Mouse (Mus musculus): ENCODE results near the gene Swap70. TPM values are rescaled to one million over a fixed set of nuclear protein-coding genes. Genes with fewer than 3 reads are reported as not detected.

Swap70 gene
- polyA plus RNA-seq, 1 experiment from 2014 or later: 22.7 TPM

GRCm38 (mm10) chr7:110257059-110257458 lies 35.5 kb downstream of the Swap70 start:
- ATAC-seq (replicated peaks; ENCODE audit: insufficient number of reproducible peaks, low FRiP score, low TSS enrichment, low read depth): no peak
- Histone ChIP-seq H3K4me2 (ENCODE audit: low read depth, low read length) (no peak overlapping the region), H3K9ac (replicated peaks; ENCODE audit: low read length) (no peak overlapping the region), H3K9me3 (replicated peaks; ENCODE audit: control insufficient read depth, low read length) (no peaks in the 10 kb centered on the region), H3K4me3 (ENCODE audit: low read depth, low read length) (no peak overlapping the region), H3K36me3 (replicated peaks; ENCODE audit: control insufficient read depth, insufficient read depth, low read depth, low read length) (no peaks in the 10 kb centered on the region), H3K4me1 (ENCODE audit: control insufficient read depth, insufficient read depth, low read length) (no peaks in the 10 kb centered on the region), H3K27ac (replicated peaks; ENCODE audit: low read depth, low read length) (no peak overlapping the region), H3K27me3 (ENCODE audit: control insufficient read depth, insufficient read depth, low read length) (no peaks in the 10 kb centered on the region)
- 90% methylated on average over 2 of the region's 2 CpGs for WGBS
- DNase-seq (ENCODE audit: low spot score): no peak

- H3K4me3 ChIP-seq (ENCODE audit: low read depth, low read length): no peak overlapping the region
- H3K27ac ChIP-seq (replicated peaks; ENCODE audit: low read depth, low read length): no peak overlapping the region
- no peak overlapping the region for H3K9ac ChIP-seq (replicated peaks; ENCODE audit: low read length)
- WGBS: 85% methylated on average over 11 of the region's 11 CpGs
- no peak overlapping the region for H3K4me2 ChIP-seq (ENCODE audit: low read depth, low read length)
- H3K36me3 ChIP-seq (replicated peaks; ENCODE audit: control insufficient read depth, insufficient read depth, low read depth, low read length): no peaks in the 10 kb centered on the region
- ATAC-seq (replicated peaks; ENCODE audit: insufficient number of reproducible peaks, low FRiP score, low TSS enrichment, low read depth) (no peak), DNase-seq (ENCODE audit: low spot score) (no peak)
- H3K4me1 ChIP-seq (ENCODE audit: control insufficient read depth, insufficient read depth, low read length): no peaks in the 10 kb centered on the region
- H3K9me3 ChIP-seq (replicated peaks; ENCODE audit: control insufficient read depth, low read length): no peaks in the 10 kb centered on the region
- no peaks in the 10 kb centered on the region for H3K27me3 ChIP-seq (ENCODE audit: control insufficient read depth, insufficient read depth, low read length)
Measured at GRCm38 (mm10) chr7:110258196-110258950, 36.9 kb downstream of the Swap70 start.

- H3K9ac ChIP-seq (replicated peaks; ENCODE audit: low read length): no peak overlapping the region
- H3K4me1 ChIP-seq (ENCODE audit: control insufficient read depth, insufficient read depth, low read length): no peaks in the 10 kb centered on the region
- DNase-seq (ENCODE audit: low spot score): no peak
- H3K36me3 ChIP-seq (replicated peaks; ENCODE audit: control insufficient read depth, insufficient read depth, low read depth, low read length): no peaks in the 10 kb centered on the region
- no peaks in the 10 kb centered on the region for H3K27me3 ChIP-seq (ENCODE audit: control insufficient read depth, insufficient read depth, low read length)
- H3K27ac ChIP-seq (replicated peaks; ENCODE audit: low read depth, low read length): no peak overlapping the region
- no peak for ATAC-seq (replicated peaks; ENCODE audit: insufficient number of reproducible peaks, low FRiP score, low TSS enrichment, low read depth)
- 78% methylated on average over 4 of the region's 4 CpGs for WGBS
- H3K4me2 ChIP-seq (ENCODE audit: low read depth, low read length): no peak overlapping the region
- H3K9me3 ChIP-seq (replicated peaks; ENCODE audit: control insufficient read depth, low read length): no peaks in the 10 kb centered on the region
- H3K4me3 ChIP-seq (ENCODE audit: low read depth, low read length): no peak overlapping the region
Measured at GRCm38 (mm10) chr7:110259966-110260711, 38.6 kb downstream of the Swap70 start.

- H3K27me3 ChIP-seq (ENCODE audit: control insufficient read depth, insufficient read depth, low read length): no peaks in the 10 kb centered on the region
Measured at GRCm38 (mm10) chr7:110261807-110262206, 40.3 kb downstream of the Swap70 start.

GRCm38 (mm10) chr7:110262661-110263060 lies 41.1 kb downstream of the Swap70 start:
- Histone ChIP-seq H3K4me2 (ENCODE audit: low read depth, low read length) (no peak overlapping the region), H3K9me3 (replicated peaks; ENCODE audit: control insufficient read depth, low read length) (no peaks in the 10 kb centered on the region), H3K4me3 (ENCODE audit: low read depth, low read length) (no peak overlapping the region), H3K36me3 (replicated peaks; ENCODE audit: control insufficient read depth, insufficient read depth, low read depth, low read length) (no peaks in the 10 kb centered on the region), H3K27ac (replicated peaks; ENCODE audit: low read depth, low read length) (no peak overlapping the region), H3K27me3 (ENCODE audit: control insufficient read depth, insufficient read depth, low read length) (no peaks in the 10 kb centered on the region), H3K4me1 (ENCODE audit: control insufficient read depth, insufficient read depth, low read length) (no peaks in the 10 kb centered on the region), H3K9ac (replicated peaks; ENCODE audit: low read length) (no peak overlapping the region)
- ATAC-seq (replicated peaks; ENCODE audit: insufficient number of reproducible peaks, low FRiP score, low TSS enrichment, low read depth) (no peak), DNase-seq (ENCODE audit: low spot score) (no peak)
- 64% methylated on average over 1 of the region's 1 CpGs for WGBS

More at GRCm38 (mm10) chr7:110261807-110262206, 40.3 kb downstream of the Swap70 start:
- Histone ChIP-seq H3K4me2 (ENCODE audit: low read depth, low read length) (no peak overlapping the region), H3K27ac (replicated peaks; ENCODE audit: low read depth, low read length) (no peak overlapping the region), H3K36me3 (replicated peaks; ENCODE audit: control insufficient read depth, insufficient read depth, low read depth, low read length) (no peaks in the 10 kb centered on the region), H3K9me3 (replicated peaks; ENCODE audit: control insufficient read depth, low read length) (no peaks in the 10 kb centered on the region), H3K4me1 (ENCODE audit: control insufficient read depth, insufficient read depth, low read length) (no peaks in the 10 kb centered on the region), H3K4me3 (ENCODE audit: low read depth, low read length) (no peak overlapping the region), H3K9ac (replicated peaks; ENCODE audit: low read length) (no peak overlapping the region)
- no peak for DNase-seq (ENCODE audit: low spot score)
- ATAC-seq (replicated peaks; ENCODE audit: insufficient number of reproducible peaks, low FRiP score, low TSS enrichment, low read depth): no peak
- WGBS: 82% methylated on average over 4 of the region's 4 CpGs

- H3K27ac ChIP-seq (replicated peaks; ENCODE audit: low read depth, low read length): no peak overlapping the region
- H3K9ac ChIP-seq (replicated peaks; ENCODE audit: low read length): no peak overlapping the region
- no peaks in the 10 kb centered on the region for H3K4me1 ChIP-seq (ENCODE audit: control insufficient read depth, insufficient read depth, low read length)
- no peaks in the 10 kb centered on the region for H3K27me3 ChIP-seq (ENCODE audit: control insufficient read depth, insufficient read depth, low read length)
- no peak overlapping the region for H3K4me2 ChIP-seq (ENCODE audit: low read depth, low read length)
- no peak overlapping the region for H3K4me3 ChIP-seq (ENCODE audit: low read depth, low read length)
- H3K9me3 ChIP-seq (replicated peaks; ENCODE audit: control insufficient read depth, low read length): no peaks in the 10 kb centered on the region
- WGBS: 68% methylated on average over 1 of the region's 1 CpGs
- ATAC-seq (replicated peaks; ENCODE audit: insufficient number of reproducible peaks, low FRiP score, low TSS enrichment, low read depth) (no peak), DNase-seq (ENCODE audit: low spot score) (no peak)
- no peaks in the 10 kb centered on the region for H3K36me3 ChIP-seq (replicated peaks; ENCODE audit: control insufficient read depth, insufficient read depth, low read depth, low read length)
Measured at GRCm38 (mm10) chr7:110263474-110263873, 42.0 kb downstream of the Swap70 start.

GRCm38 (mm10) chr7:110265796-110266195 lies 44.3 kb downstream of the Swap70 start:
- Histone ChIP-seq H3K9ac (replicated peaks; ENCODE audit: low read length) (no peak overlapping the region), H3K27ac (replicated peaks; ENCODE audit: low read depth, low read length) (no peak overlapping the region), H3K4me1 (ENCODE audit: control insufficient read depth, insufficient read depth, low read length) (no peaks in the 10 kb centered on the region), H3K36me3 (replicated peaks; ENCODE audit: control insufficient read depth, insufficient read depth, low read depth, low read length) (no peaks in the 10 kb centered on the region), H3K4me3 (ENCODE audit: low read depth, low read length) (no peak overlapping the region), H3K4me2 (ENCODE audit: low read depth, low read length) (no peak overlapping the region), H3K9me3 (replicated peaks; ENCODE audit: control insufficient read depth, low read length) (no peaks in the 10 kb centered on the region), H3K27me3 (ENCODE audit: control insufficient read depth, insufficient read depth, low read length) (no peaks in the 10 kb centered on the region)
- DNase-seq (ENCODE audit: low spot score) (peak; percentile 84), ATAC-seq (replicated peaks; ENCODE audit: insufficient number of reproducible peaks, low FRiP score, low TSS enrichment, low read depth) (no peak)
- WGBS: 27% methylated on average over 7 of the region's 7 CpGs

- H3K36me3 ChIP-seq (replicated peaks; ENCODE audit: control insufficient read depth, insufficient read depth, low read depth, low read length): no peaks in the 10 kb centered on the region
- no peaks in the 10 kb centered on the region for H3K9me3 ChIP-seq (replicated peaks; ENCODE audit: control insufficient read depth, low read length)
- H3K4me2 ChIP-seq (ENCODE audit: low read depth, low read length): no peak overlapping the region
- H3K27ac ChIP-seq (replicated peaks; ENCODE audit: low read depth, low read length): no peak overlapping the region
- H3K4me3 ChIP-seq (ENCODE audit: low read depth, low read length): no peak overlapping the region
- no peak overlapping the region for H3K9ac ChIP-seq (replicated peaks; ENCODE audit: low read length)
- ATAC-seq (replicated peaks; ENCODE audit: insufficient number of reproducible peaks, low FRiP score, low TSS enrichment, low read depth) (no peak), DNase-seq (ENCODE audit: low spot score) (no peak)
- no peaks in the 10 kb centered on the region for H3K4me1 ChIP-seq (ENCODE audit: control insufficient read depth, insufficient read depth, low read length)
- no peaks in the 10 kb centered on the region for H3K27me3 ChIP-seq (ENCODE audit: control insufficient read depth, insufficient read depth, low read length)
Measured at GRCm38 (mm10) chr7:110267014-110267413, 45.5 kb downstream of the Swap70 start.

All from embryonic facial prominence, embryonic 11.5 days (tissue).